Mouse (Mus musculus) testis, postnatal 10 days (tissue): Measurements from ENCODE around the gene Tspan18.
A peak's percentile ranks its signal among the peaks of the same experiment; 100 is the strongest.

ENCODE experiments used
- DNase-seq: peaks from one replicate; pipeline ENCODE4 v3.0.0; 2021; ENCODE audit warnings: low spot score

Gene Tspan18

DNA sequence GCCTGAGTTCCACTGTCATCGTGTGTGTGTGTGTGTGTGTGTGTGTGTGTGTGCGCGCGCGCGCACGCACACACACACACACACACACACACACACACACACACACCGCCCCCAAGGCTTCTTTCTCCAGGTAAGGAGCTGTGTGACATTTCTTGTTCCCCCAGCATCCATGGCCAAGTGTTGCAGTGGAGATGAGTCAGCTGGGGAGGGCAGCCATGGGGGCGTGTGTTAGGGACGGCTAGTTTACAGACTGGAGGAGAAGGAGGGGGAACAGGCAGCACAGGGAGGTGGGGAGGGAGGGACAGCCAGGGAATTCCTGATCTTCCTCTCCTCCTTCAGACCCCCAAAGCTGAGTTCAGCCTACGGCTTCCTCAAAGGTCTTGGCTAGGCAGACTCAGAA is 151.4 kb downstream of the Tspan18 start:
- no peak for DNase-seq

DNA sequence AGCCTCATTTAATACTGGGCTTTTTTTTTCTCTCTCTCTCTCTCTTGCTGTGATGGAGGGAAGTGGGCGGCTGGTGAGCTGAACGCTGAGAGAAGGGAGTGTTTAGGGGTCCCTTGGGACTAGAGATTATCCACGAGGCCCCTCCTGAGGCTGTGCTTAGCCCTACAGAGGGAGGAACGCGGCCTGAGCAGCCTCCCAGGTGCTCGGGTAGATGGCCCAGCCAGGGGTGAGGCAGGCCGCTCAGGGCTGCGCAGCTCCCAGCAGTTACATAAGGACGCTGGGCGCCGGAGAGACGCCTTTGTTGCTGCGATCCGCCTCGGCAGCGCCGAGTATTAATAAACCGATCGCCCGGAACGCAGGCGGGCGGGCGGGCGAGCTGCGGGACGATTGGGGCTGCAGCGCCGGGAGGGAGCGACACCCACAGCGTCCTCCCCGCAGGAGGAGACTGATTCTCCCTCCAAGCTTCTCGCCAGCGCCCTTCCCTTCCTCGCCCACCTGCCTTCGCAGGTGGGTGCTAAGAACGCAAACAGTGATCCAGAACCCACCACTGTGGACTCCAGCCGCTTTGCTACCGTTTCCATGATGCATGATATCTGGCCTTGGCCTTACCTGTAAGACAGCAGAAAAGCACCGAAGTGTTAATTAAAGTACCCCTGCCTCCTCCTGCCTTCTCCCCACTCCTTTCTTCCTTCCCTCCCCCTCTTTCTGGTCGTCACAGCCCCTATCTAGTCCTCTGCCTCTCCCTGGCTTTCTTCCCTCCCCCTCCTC is 154.0 kb downstream of the Tspan18 start:
- no peak for DNase-seq

- no peak for DNase-seq
Observed at GRCm38 (mm10) chr2:93179603-93180002, 154.7 kb downstream of the Tspan18 start.

DNA sequence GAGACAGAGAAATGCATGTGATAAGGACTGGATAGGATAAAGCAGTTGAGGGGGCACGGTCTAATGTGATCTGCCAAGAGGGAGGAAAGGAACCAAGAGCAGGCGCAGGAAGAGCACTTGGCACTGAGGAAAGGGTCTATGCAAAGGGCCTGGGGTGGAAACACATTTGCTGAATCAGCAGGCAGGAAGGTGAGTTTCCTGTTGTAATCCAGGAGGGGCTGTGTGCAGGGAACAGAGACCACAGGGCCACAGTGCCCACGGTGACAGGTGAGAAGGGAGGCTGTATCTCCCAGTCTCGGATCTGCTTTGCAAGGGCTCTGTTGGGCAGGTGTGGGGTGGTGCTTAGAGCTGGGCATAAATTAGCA is 156.0 kb downstream of the Tspan18 start:
- DNase-seq = no peak

- DNase-seq = no peak
Observed at GRCm38 (mm10) chr2:93177668-93178312, 156.5 kb downstream of the Tspan18 start.

GRCm38 (mm10) chr2:93176871-93177667 is 157.2 kb downstream of the Tspan18 start:
- peak; percentile 61 for DNase-seq

- DNase-seq = no peak
Observed at GRCm38 (mm10) chr2:93176193-93176798, 158.0 kb downstream of the Tspan18 start.

DNA sequence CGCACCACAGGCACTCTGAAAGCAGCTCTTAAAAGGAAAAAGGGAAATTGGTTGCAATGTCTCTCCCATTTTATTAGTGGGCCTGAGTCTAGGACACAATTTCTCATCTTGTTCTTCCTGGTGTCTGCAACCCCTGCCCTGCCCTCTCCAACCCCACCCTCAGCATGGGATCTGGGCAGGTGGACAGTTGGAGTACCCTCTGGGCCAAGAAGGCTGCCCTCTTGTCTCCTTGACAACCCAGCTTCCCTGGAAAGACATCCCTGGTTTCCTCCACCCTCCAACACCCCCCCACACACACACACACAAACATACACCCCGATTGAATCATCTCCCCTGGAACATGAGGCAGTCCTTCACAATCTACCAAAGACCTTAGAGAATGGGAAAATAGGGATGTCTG is 158.6 kb downstream of the Tspan18 start:
- DNase-seq = no peak

- DNase-seq = no peak
Observed at GRCm38 (mm10) chr2:93175278-93175677, 159.0 kb downstream of the Tspan18 start.

DNA sequence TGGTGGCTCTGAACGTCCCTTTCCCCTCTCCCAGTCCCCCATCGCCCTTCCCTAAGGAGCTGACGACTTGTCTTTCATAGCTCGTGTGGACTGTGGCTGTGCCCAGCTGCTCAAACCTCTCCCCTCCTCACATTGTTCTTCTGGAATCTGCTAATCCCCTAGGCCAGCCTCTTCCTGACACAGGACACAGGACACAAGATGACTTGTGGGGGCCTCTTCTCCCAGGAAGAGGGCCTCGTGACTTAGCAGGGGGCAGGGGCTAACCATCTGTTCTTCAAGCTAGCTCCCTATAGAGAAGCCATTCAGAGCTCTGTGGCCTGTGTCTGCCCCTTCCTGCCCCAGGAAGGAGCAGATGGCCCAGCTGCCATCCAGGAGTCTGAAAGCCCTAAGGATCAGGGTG is 160.1 kb downstream of the Tspan18 start:
- no peak for DNase-seq

- DNase-seq = no peak
Observed at GRCm38 (mm10) chr2:93172460-93172859, 161.8 kb downstream of the Tspan18 start.

DNA sequence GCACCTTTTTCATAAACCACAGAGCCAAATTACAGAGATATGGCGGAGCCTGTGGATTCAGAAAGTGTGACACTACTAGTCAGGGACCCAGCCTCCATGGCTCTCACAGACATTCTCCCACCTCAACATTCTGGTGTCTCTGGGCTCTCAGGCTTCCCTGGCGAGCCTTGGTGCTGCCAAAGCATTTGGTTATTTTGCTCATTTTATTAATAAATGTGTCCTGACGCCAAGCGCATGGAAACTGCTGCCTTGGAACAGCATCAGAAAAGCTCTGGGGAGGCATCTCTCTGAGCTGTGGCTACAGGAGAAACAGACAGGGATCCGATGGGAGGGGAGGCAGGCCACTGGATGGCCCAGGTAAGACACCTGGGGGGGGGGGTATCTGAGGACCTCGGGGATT is 162.4 kb downstream of the Tspan18 start:
- no peak for DNase-seq

DNA sequence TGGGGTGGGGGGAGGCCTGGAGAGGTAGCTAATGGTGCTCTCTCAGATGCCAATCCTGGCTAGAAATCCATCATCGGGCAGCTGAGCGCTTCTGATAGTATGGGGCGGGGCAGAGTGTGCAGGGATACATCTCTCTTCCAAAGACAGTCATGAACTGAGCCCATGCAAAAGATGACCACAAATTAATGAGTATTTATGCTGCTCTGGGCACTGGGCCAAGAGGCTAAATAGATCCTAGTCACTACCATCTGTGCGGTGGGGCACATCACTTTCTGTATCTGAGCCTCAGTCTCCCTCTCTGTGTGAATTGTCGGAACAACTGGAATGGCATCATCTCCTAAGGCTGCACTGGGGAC is 163.5 kb downstream of the Tspan18 start:
- no peak for DNase-seq

- DNase-seq = no peak
Observed at GRCm38 (mm10) chr2:93170156-93170844, 164.0 kb downstream of the Tspan18 start.

DNA sequence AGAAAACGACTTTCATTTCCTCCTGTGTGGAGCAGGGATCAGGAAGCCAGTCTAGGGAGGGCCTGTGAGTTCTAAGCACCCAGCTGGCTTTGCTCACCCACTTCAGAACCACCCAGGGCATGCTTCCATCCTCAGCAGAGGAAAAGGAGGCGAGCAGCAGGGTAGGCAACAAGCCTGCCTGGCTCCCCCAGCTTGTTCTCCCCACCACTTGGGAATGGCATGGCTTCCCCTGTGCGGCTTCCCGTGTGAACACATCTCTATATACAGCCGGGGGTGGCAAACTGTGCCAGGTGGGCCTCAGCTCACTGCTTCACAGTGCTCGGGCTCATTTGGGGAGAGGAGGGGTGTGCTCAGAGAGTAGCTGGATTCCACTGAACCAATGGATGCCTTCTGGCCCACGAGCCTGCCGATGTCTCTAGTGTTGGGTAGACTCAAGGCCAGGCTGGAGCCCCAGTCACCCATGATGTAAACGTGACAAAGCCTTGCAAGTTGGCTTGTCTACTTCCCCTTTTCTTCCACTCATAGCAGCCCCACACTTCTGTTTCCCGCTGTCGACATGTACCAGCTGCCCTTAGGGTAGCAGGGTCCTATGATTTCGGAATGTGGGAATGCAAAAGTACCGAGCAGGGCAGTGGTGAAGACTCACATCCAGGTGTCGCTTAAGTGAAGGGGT is 167.4 kb downstream of the Tspan18 start:
- DNase-seq = no peak

DNA sequence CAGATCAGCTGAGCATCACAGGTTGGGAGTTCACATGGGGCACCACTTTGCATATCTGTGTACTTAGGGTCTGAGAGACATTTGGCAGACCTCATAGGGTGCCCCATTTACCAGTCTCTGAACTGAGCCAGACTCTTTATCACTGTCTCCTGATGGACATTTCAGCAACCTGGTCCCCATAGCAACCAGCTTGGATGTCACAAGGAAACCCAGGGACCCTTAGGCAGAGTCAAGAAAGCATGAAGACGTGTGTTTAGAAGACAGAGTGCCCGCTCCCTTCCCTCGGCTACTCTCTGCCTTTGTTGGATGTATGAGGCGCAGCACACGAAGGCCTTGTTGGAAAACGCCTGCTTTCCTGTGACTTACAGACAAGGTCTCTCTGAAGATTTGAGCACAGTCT is 168.0 kb downstream of the Tspan18 start:
- DNase-seq = no peak

DNA sequence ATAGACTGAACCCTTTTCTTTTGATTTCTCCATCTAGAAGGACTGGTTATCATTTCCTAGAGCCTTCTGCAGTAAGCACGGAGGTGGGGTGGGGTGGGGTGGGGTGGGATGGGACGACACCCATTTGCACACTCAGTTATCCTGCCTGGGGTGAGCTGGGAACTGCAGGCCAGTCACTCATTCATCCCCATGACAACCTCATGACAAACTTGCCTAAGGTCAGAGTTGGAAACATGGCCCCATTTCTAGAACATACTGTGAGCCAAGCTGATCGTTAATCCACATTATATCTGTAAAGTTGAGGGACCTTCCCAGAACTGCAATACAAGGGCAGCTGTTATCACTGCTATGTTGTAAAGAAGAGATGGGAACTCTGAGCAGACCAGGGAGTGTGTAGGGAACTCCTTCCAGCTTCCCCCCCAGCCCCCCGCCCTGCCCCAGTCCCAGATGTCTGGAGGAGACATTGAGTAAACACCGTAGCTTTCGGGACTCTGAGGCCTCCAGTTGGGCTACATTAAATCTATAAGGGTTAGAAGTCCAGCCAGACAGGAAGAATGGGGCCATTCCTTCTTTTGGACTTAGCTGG is 170.5 kb downstream of the Tspan18 start:
- no peak for DNase-seq

DNA sequence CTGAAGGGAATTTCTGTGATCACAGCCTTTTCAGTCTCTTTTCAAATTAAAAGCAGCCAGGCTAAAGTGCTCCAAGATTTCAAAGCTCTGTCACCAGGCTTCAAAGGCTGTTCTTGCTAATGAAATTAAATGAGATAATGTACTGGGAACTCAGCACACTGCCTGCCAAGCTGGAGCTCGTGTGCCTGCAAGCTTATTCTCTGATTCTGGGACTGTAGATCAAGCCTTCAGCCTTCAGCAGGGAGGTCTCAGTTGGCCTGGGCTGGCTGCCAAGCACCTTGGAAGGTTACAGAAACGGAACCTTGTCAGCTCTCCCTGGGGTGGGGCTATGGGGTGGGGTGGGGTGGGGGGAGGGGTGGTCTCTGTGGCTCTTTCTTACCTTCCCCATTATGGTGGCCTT is 171.0 kb downstream of the Tspan18 start:
- peak; percentile 68 for DNase-seq

- DNase-seq = no peak
Observed at GRCm38 (mm10) chr2:93162791-93163190, 171.5 kb downstream of the Tspan18 start.

DNA sequence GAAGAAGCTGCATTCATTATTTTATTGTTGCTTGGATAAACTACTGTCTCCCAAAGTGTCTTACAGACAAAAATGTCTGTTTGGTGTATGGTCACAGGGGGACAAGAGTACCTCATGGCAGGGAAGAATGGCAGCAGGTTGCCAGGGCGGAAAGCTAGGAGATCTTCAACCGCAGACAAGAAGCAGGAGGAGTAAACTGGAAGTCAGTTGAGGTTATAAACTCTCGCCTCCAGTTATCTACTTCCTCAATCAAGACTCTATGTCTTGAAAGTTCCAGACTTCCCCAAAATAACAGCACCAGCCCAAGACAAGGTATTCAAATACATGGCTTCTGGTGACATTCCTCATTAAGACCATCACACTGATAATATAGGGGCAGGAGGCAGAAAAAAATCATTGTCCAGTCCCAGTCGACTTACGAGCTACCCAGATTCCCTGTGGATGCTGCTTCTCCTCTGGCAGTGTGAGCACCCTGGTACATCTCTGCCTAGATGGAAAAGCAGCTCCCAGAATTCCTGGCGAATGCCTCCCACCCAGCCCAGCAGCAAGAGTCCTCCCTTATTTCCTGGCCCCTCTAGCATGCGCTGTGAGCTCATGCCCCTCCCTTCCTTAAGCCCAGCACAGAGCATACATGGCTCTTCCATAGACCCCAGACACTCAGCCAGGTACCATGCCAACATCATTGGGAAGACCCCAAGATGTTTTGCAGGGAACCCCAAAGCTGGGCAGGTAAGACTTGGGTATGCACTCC is 172.2 kb downstream of the Tspan18 start:
- DNase-seq = no peak
